Mouse (Mus musculus) cerebellum, postnatal 14 days (tissue): ENCODE measurements at regions not wholly inside any gene's neighbourhood (a gene's known extent, or its start where the extent isn't known, plus 50 kb on each side); places are given as distances from the start of the nearest gene placed in this dataset.

Experiments used
- DNase-seq, 2 experiments: peaks; one replicate each; pipeline ENCODE4 v3.0.0; 2021; ENCODE audit warnings: mixed read lengths in 2 of 2

DNA sequence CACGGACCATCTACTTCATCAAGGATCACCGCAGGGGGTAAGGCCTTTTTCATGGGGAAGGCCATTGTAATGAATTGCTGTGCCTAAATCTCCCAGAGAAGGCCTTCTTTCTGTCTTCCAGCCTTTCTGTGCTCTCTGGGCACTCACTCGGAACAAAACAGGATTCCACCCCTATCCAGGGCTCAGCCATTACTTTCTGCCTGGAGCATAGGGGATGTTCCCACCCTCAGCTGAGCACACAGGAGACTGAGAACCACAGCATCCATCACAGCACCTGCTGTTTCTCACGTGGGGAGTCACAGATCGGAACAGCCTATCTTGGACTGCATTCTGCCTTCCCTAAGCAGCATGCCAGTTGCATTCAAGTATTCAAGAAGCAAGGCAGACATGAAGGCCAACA is 4071.8 kb upstream of the Gm7489 start:
- peak in 1 of 2 experiments; percentile 3 for DNase-seq

DNA sequence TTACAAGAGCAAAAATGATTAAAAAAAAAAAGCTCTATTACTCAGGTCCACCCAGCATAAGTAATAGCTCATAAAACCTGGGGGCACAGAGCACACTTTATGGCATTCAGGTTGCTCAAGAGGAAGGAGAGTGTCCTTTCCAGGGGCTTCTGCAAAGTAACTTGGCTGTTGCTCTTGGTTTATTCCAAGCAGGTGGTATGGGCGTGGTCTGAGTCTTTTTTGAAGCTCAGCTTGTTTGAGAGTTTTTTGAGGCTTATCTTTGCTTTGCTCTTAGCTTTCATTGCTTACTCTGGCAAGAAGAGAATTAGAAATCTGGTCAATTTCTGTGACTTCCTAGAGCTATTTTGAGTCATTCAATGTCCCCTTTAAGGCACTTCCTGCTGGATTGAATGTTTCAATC is 4024.4 kb upstream of the Gm7489 start:
- no peak for DNase-seq

DNA sequence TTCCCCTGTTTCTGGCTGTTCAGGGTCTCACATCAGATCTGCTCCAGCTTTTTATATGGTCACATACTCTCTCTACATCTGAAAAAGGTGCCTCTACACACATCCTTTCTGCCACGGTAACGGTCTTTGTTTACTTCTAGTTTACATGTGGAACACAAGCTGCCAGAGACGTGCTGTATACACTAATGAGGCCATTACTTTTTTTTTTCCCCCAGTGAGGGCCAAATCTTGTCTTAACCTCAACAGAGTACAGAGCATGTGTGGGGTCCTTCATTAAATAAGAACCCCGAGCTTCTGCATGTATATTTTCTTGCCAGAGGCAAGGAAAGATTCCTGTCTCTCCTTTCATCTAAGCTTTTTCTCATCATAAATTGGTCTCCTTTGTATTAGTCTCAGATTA is 4010.2 kb upstream of the Gm7489 start:
- no peak for DNase-seq

DNA sequence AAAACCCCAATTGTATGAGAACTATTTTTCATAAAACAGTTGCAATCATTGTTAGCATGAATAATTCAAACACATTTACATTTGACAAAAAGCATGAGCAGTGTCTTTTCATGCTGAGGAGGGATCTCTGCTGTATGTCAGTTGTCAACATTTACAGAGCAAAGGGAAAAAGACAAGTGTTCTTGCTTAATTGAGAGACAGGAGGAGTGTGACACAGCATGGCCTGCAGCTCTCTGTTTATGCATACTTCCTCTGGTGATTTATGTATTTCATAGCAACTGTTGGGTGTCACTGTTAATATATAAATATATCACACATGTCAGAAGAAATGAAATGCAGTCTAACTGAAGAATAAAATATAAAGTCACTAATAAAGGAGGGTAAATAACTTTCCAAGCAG is 3998.8 kb upstream of the Gm7489 start:
- no peak for DNase-seq

DNA sequence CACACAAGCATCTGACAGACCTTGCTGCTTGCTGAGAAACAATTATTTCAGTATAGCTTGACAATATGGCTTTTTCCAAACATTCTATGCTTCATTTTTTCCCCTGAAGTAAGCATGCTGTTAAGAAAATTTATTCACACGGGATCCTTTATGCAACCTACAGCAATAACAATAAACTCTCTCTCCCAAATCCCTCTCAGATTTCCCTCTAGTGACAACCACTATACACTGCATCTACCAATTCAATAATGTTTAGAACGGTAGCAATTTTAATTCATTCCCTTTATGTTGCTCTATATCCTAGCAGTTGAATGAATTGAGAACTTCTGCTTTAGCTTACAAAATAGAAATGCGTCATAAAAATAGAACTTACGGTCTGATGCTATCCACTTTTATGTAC is 3988.7 kb upstream of the Gm7489 start:
- no peak for DNase-seq

DNA sequence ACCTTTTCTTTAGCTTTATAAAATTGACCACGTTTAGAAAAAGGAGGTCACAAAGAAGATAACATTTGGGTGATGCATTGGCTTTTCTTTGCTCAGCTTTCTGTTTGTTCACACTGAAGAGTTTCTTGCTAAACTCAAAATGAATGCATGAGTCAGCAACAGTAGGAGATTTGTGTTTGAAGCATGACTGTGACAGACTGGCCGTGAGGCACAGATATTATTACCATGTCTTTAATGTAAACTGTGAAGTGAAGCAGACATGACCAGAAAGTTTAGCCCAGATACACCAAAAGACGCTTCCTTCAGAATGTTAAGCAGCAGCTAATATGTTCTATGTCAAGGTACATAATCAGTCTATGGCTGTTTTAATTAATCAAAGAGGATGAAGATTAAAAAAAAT is 3985.9 kb upstream of the Gm7489 start:
- no peak for DNase-seq

DNA sequence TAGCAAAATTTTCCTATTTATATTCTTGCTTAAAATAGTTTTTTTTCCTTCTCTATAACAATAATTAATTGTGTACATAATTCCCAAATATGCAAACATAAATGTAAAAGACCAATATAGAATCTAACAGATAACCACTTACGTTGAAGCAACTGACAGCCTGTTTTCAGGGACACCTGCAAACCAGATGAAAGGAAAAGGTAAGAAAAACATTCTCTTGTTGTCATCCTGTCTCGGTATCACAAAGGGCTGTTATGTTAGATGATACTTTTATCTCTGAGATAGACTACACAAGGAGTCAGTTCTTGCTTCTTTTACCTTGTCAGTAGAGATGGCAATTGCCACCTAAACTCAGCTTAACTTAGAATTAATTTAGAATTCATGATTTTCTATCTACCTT is 3984.9 kb upstream of the Gm7489 start:
- DNase-seq = no peak
